Mouse (Mus musculus): ENCODE results near the gene Rpgrip1l.

The Rpgrip1l gene

GRCm38 (mm10) chr8:91186372-91186771, 126.7 kb downstream of the Rpgrip1l start:
- Histone ChIP-seq H3K27me3 (ENCODE audit: insufficient read depth, low read length) (peaks cover 8% of the 10 kb centered on the region), H3K36me3 (ENCODE audit: insufficient read depth, low read length) (no peaks in the 10 kb centered on the region), H3K4me3 (replicated peaks; ENCODE audit: low read length) (no peak overlapping the region), H3K4me1 (replicated peaks; ENCODE audit: low read depth, low read length) (peaks cover 4% of the 10 kb centered on the region; the same call in 1 of the 2 replicates), H3K9me3 (ENCODE audit: low read length) (no peaks in the 10 kb centered on the region)
- no peak for TF ChIP-seq CTCF (conservative IDR thresholded peaks at IDR 0.05; ENCODE audit: low read length)
- no peak for TF ChIP-seq POU5F1 (IDR thresholded peaks at IDR 0.05; ENCODE audit: borderline replicate concordance, low read length)
- no peak for TF ChIP-seq NANOG (IDR thresholded peaks at IDR 0.05; ENCODE audit: borderline replicate concordance, low read length)

DNA sequence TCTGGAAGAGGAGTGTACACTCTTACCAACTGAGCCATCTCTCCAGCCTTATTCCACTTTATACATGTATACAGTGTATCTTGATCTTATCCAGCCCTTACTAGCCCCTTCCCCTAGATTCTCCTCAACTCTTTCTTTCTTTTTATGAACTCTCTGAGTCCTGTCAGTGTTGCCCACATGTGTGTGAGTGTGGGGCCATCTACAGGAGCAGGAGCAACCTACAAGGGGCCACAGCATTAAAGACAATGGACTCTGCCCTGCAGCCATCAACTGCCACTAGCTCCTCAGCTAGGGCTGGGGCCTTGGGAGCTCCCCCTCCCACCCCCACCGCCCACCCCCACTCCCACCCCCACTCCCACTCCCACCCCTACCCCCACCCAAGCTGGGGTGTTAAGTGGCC, 135.4 kb downstream of the Rpgrip1l start:
- no peak overlapping the region for H3K4me3 ChIP-seq (replicated peaks; ENCODE audit: low read length)
- H3K36me3 ChIP-seq (ENCODE audit: insufficient read depth, low read length), result no peaks in the 10 kb centered on the region
- no peaks in the 10 kb centered on the region; the same call in 1 of the 2 replicates for H3K27me3 ChIP-seq (ENCODE audit: insufficient read depth, low read length)
- H3K9me3 ChIP-seq (ENCODE audit: low read length), result no peaks in the 10 kb centered on the region
- no peaks in the 10 kb centered on the region for H3K4me1 ChIP-seq (replicated peaks; ENCODE audit: low read depth, low read length)
- TF ChIP-seq CTCF (conservative IDR thresholded peaks at IDR 0.05; ENCODE audit: low read length), result no peak

- H3K4me1 ChIP-seq (replicated peaks; ENCODE audit: low read depth, low read length), result peaks cover 6% of the 10 kb centered on the region
- no peaks in the 10 kb centered on the region for H3K36me3 ChIP-seq (ENCODE audit: insufficient read depth, low read length)
- no peak overlapping the region for H3K4me3 ChIP-seq (replicated peaks; ENCODE audit: low read length)
- TF ChIP-seq NANOG (IDR thresholded peaks at IDR 0.05; ENCODE audit: borderline replicate concordance, low read length) (no peak), CTCF (conservative IDR thresholded peaks at IDR 0.05; ENCODE audit: low read length) (no peak), POU5F1 (IDR thresholded peaks at IDR 0.05; ENCODE audit: borderline replicate concordance, low read length) (no peak)
- H3K27me3 ChIP-seq (ENCODE audit: insufficient read depth, low read length), result peaks cover 5% of the 10 kb centered on the region
- H3K9me3 ChIP-seq (ENCODE audit: low read length), result no peaks in the 10 kb centered on the region
Observed at GRCm38 (mm10) chr8:91176176-91176575, 136.9 kb downstream of the Rpgrip1l start.

DNA sequence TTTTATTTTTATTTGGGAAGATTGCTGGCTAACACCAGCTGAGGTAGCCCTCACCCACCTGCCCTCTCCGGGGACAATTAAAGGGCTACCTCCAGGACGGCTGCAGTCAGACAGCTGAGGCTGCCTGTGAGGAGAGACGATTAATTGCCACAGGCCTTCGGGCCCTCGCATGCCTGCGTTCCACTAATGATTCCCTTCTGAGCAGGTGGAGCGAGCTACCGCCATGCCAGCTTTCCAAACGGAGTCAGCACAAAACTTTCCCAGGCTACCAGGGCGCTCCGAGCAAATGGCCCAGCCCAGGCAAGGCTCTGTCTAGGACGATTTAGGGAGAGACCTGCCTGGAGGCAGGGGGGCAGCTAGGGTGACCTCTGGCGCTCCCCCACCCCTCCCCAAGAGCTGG, 141.5 kb downstream of the Rpgrip1l start:
- no peak for TF ChIP-seq NANOG (IDR thresholded peaks at IDR 0.05; ENCODE audit: borderline replicate concordance, low read length)
- TF ChIP-seq POU5F1 (IDR thresholded peaks at IDR 0.05; ENCODE audit: borderline replicate concordance, low read length), result no peak
- no peak for TF ChIP-seq CTCF (conservative IDR thresholded peaks at IDR 0.05; ENCODE audit: low read length)
- H3K36me3 ChIP-seq (ENCODE audit: insufficient read depth, low read length), result no peaks in the 10 kb centered on the region
- H3K4me3 ChIP-seq (replicated peaks; ENCODE audit: low read length), result no peak overlapping the region
- peaks cover 10% of the 10 kb centered on the region for H3K27me3 ChIP-seq (ENCODE audit: insufficient read depth, low read length)
- H3K9me3 ChIP-seq (ENCODE audit: low read length), result no peaks in the 10 kb centered on the region
- peaks cover 23% of the 10 kb centered on the region for H3K4me1 ChIP-seq (replicated peaks; ENCODE audit: low read depth, low read length)

DNA sequence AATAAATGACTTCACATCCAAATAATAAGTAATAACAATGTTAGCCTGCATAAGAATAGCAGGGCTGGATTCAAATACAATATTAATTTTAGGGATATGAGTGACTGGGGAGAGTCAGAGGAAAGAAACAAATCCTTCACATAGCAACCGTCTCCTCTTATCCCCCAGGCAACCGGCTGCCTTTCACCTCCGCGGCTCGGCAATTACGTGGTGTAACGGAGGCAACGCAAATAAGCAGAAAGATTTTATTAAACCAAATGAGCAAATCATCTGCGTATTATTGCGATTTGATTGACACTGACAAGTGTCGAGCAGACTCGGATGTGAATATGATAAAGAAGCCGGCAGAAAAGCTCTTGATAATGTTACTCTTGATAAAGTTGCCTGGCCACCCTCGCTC, 142.1 kb downstream of the Rpgrip1l start:
- H3K27me3 ChIP-seq (ENCODE audit: insufficient read depth, low read length), result peaks cover 10% of the 10 kb centered on the region
- no peaks in the 10 kb centered on the region for H3K36me3 ChIP-seq (ENCODE audit: insufficient read depth, low read length)
- TF ChIP-seq NANOG (IDR thresholded peaks at IDR 0.05; ENCODE audit: borderline replicate concordance, low read length), result no peak
- TF ChIP-seq CTCF (conservative IDR thresholded peaks at IDR 0.05; ENCODE audit: low read length), result no peak
- no peak for TF ChIP-seq POU5F1 (IDR thresholded peaks at IDR 0.05; ENCODE audit: borderline replicate concordance, low read length)
- peaks cover 23% of the 10 kb centered on the region for H3K4me1 ChIP-seq (replicated peaks; ENCODE audit: low read depth, low read length)
- H3K9me3 ChIP-seq (ENCODE audit: low read length), result 0 out of 2 replicates have a peak, but pooled peaks cover under 1% of the 10 kb centered on the region
- no peak overlapping the region for H3K4me3 ChIP-seq (replicated peaks; ENCODE audit: low read length)

GRCm38 (mm10) chr8:91170152-91170551, 142.9 kb downstream of the Rpgrip1l start:
- Histone ChIP-seq H3K36me3 (ENCODE audit: insufficient read depth, low read length) (no peaks in the 10 kb centered on the region), H3K9me3 (ENCODE audit: low read length) (peaks cover 8% of the 10 kb centered on the region), H3K4me3 (replicated peaks; ENCODE audit: low read length) (no peak overlapping the region), H3K4me1 (replicated peaks; ENCODE audit: low read depth, low read length) (peaks cover 23% of the 10 kb centered on the region), H3K27me3 (ENCODE audit: insufficient read depth, low read length) (peaks cover 10% of the 10 kb centered on the region)
- no peak for TF ChIP-seq NANOG (IDR thresholded peaks at IDR 0.05; ENCODE audit: borderline replicate concordance, low read length)
- TF ChIP-seq POU5F1 (IDR thresholded peaks at IDR 0.05; ENCODE audit: borderline replicate concordance, low read length), result no peak
- no peak for TF ChIP-seq CTCF (conservative IDR thresholded peaks at IDR 0.05; ENCODE audit: low read length)
